Mouse (Mus musculus) embryonic facial prominence, embryonic 13.5 days (tissue): ENCODE measurements around the gene Enox1. TPM values are rescaled to one million over a fixed set of nuclear protein-coding genes. Genes with fewer than 3 reads are reported as not detected.

Experiments used
- ATAC-seq: fragments of 200-750 bp; cut with Nextera tagmentation; 2 replicates; pipeline ENCODE4 v1.8.0; 2017; ENCODE audit warnings: low read depth; ENCODE audit not compliant: insufficient number of reproducible peaks, insufficient read depth, low FRiP score, low TSS enrichment
- H3K27ac ChIP-seq: fragments of 300-500 bp; sonication (generic); 2 replicates; pipeline ENCODE4 v1.5.1; 2015; ENCODE audit warnings: moderate library complexity, mild to moderate bottlenecking, inconsistent platforms
- H3K27me3 ChIP-seq: fragments of 300-500 bp; sonication (generic); 2 replicates; pipeline ENCODE4 v1.6.1; 2015; ENCODE audit warnings: mild to moderate bottlenecking, inconsistent platforms
- H3K36me3 ChIP-seq: fragments of 300-500 bp; sonication (generic); 2 replicates; pipeline ENCODE4 v1.6.1; 2015; ENCODE audit warnings: mild to moderate bottlenecking, inconsistent platforms
- H3K4me1 ChIP-seq: fragments of 300-500 bp; sonication (generic); 2 replicates; pipeline ENCODE4 v1.6.1; 2015; ENCODE audit warnings: inconsistent platforms
- H3K4me2 ChIP-seq: fragments of 300-500 bp; sonication (generic); 2 replicates; pipeline ENCODE4 v1.6.1; 2015; ENCODE audit warnings: moderate library complexity, mild to moderate bottlenecking, inconsistent platforms
- H3K4me3 ChIP-seq: fragments of 300-500 bp; sonication (generic); 2 replicates; pipeline ENCODE4 v1.5.1; 2015; ENCODE audit warnings: mild to moderate bottlenecking, inconsistent platforms
- H3K9ac ChIP-seq: fragments of 300-500 bp; sonication (generic); 2 replicates; pipeline ENCODE4 v1.6.1; 2015; ENCODE audit warnings: mild to moderate bottlenecking, inconsistent platforms
- H3K9me3 ChIP-seq: fragments of 300-500 bp; sonication (generic); 2 replicates; pipeline ENCODE4 v1.6.1; 2016; ENCODE audit warnings: inconsistent platforms
- WGBS: fragments of 180-500 bp; shearing (Covaris S2); methylation state at CpG from one replicate; pipeline ENCODE4 v1.1.7; 2015; ENCODE audit warnings: mixed read lengths; 5-methylcytosine and 5-hydroxymethylcytosine counted together
- polyA plus RNA-seq: library from polyadenylated mRNA; unstranded; fragments of >200 nt; fragmentation: Nextera tagmentation; extraction: Ambion mirVana; gene quantifications from 2 replicates; pipeline ENCODE4 v1.2.1, GENCODE M21; 2015

Enox1 gene
- polyA plus RNA-seq, 1 experiment from 2014 or later, result 19.6 TPM

- H3K4me1 ChIP-seq, result peaks cover 16% of the 10 kb centered on the region
- WGBS, result 87% methylated on average over 6 of the region's 6 CpGs
- no peak overlapping the region for H3K9ac ChIP-seq
- ATAC-seq, result no peak
- no peak overlapping the region for H3K4me3 ChIP-seq
- no peak overlapping the region for H3K27ac ChIP-seq
- no peaks in the 10 kb centered on the region for H3K36me3 ChIP-seq
- no peak overlapping the region for H3K4me2 ChIP-seq
- H3K9me3 ChIP-seq, result no peaks in the 10 kb centered on the region
- no peaks in the 10 kb centered on the region for H3K27me3 ChIP-seq
Observed at GRCm38 (mm10) chr14:77255711-77256110, 99.1 kb downstream of the Enox1 start.

- Histone ChIP-seq H3K27me3 (no peaks in the 10 kb centered on the region), H3K36me3 (no peaks in the 10 kb centered on the region), H3K9ac (no peak overlapping the region), H3K9me3 (no peaks in the 10 kb centered on the region), H3K4me1 (peaks cover 16% of the 10 kb centered on the region), H3K4me3 (no peak overlapping the region), H3K4me2 (no peak overlapping the region), H3K27ac (no peak overlapping the region)
- WGBS, result 52% methylated on average over 2 of the region's 2 CpGs
- no peak for ATAC-seq
Observed at GRCm38 (mm10) chr14:77256943-77257342, 100.4 kb downstream of the Enox1 start.

- 74% methylated on average over 1 of the region's 1 CpGs for WGBS
- no peaks in the 10 kb centered on the region for H3K27me3 ChIP-seq
- no peak overlapping the region for H3K9ac ChIP-seq
- H3K4me3 ChIP-seq, result no peak overlapping the region
- H3K4me2 ChIP-seq, result no peak overlapping the region
- ATAC-seq, result no peak
- H3K9me3 ChIP-seq, result no peaks in the 10 kb centered on the region
- H3K36me3 ChIP-seq, result no peaks in the 10 kb centered on the region
- no peak overlapping the region for H3K27ac ChIP-seq
- H3K4me1 ChIP-seq, result peaks cover 16% of the 10 kb centered on the region
Observed at GRCm38 (mm10) chr14:77257461-77257860, 100.9 kb downstream of the Enox1 start.

GRCm38 (mm10) chr14:77258186-77258585 lies 101.6 kb downstream of the Enox1 start:
- no peaks in the 10 kb centered on the region for H3K27me3 ChIP-seq
- ATAC-seq, result no peak
- H3K4me2 ChIP-seq, result no peak overlapping the region
- no peak overlapping the region for H3K9ac ChIP-seq
- H3K9me3 ChIP-seq, result no peaks in the 10 kb centered on the region
- no peak overlapping the region for H3K27ac ChIP-seq
- no peaks in the 10 kb centered on the region for H3K36me3 ChIP-seq
- WGBS, result 67% methylated on average over 4 of the region's 4 CpGs
- peaks cover 16% of the 10 kb centered on the region for H3K4me1 ChIP-seq
- no peak overlapping the region for H3K4me3 ChIP-seq

- ATAC-seq, result no peak
- no peak overlapping the region for H3K4me2 ChIP-seq
- H3K9ac ChIP-seq, result no peak overlapping the region
- 93% methylated on average over 5 of the region's 5 CpGs for WGBS
- no peaks in the 10 kb centered on the region for H3K9me3 ChIP-seq
- no peaks in the 10 kb centered on the region for H3K36me3 ChIP-seq
- H3K27me3 ChIP-seq, result no peaks in the 10 kb centered on the region
- H3K27ac ChIP-seq, result no peak overlapping the region
- H3K4me3 ChIP-seq, result no peak overlapping the region
- H3K4me1 ChIP-seq, result peaks cover 19% of the 10 kb centered on the region
Observed at GRCm38 (mm10) chr14:77259686-77260085, 103.1 kb downstream of the Enox1 start.

- no peak overlapping the region for H3K4me2 ChIP-seq
- ATAC-seq, result no peak
- H3K9ac ChIP-seq, result no peak overlapping the region
- H3K36me3 ChIP-seq, result no peaks in the 10 kb centered on the region
- no peak overlapping the region for H3K27ac ChIP-seq
- H3K9me3 ChIP-seq, result no peaks in the 10 kb centered on the region
- 50% methylated on average over 4 of the region's 4 CpGs for WGBS
- H3K27me3 ChIP-seq, result no peaks in the 10 kb centered on the region
- no peak overlapping the region for H3K4me3 ChIP-seq
- peaks cover 15% of the 10 kb centered on the region for H3K4me1 ChIP-seq
Observed at GRCm38 (mm10) chr14:77260107-77260506, 103.5 kb downstream of the Enox1 start.

- WGBS, result 72% methylated on average over 17 of the region's 17 CpGs
- Histone ChIP-seq H3K9me3 (no peaks in the 10 kb centered on the region), H3K4me1 (peaks cover 15% of the 10 kb centered on the region), H3K9ac (no peak overlapping the region), H3K27me3 (no peaks in the 10 kb centered on the region), H3K27ac (no peak overlapping the region), H3K4me2 (no peak overlapping the region), H3K36me3 (no peaks in the 10 kb centered on the region), H3K4me3 (no peak overlapping the region)
- no peak for ATAC-seq
Observed at GRCm38 (mm10) chr14:77266805-77267771, 110.5 kb downstream of the Enox1 start.

- no peak overlapping the region for H3K4me3 ChIP-seq
- H3K9me3 ChIP-seq, result no peaks in the 10 kb centered on the region
- no peaks in the 10 kb centered on the region for H3K36me3 ChIP-seq
- H3K4me1 ChIP-seq, result peaks cover 9% of the 10 kb centered on the region; the same call in 1 of the 2 replicates
- no peak for ATAC-seq
- no peak overlapping the region for H3K27ac ChIP-seq
- H3K27me3 ChIP-seq, result no peaks in the 10 kb centered on the region
- H3K9ac ChIP-seq, result no peak overlapping the region
- H3K4me2 ChIP-seq, result peak overlapping the region; percentile 24
- 62% methylated on average over 12 of the region's 12 CpGs for WGBS
Observed at GRCm38 (mm10) chr14:77272248-77272930, 115.8 kb downstream of the Enox1 start.

- ATAC-seq, result no peak
- no peaks in the 10 kb centered on the region for H3K27me3 ChIP-seq
- H3K4me3 ChIP-seq, result no peak overlapping the region
- H3K9ac ChIP-seq, result no peak overlapping the region
- no peaks in the 10 kb centered on the region for H3K36me3 ChIP-seq
- H3K27ac ChIP-seq, result no peak overlapping the region
- H3K9me3 ChIP-seq, result no peaks in the 10 kb centered on the region
- 0 out of 2 replicates have a peak, but pooled peaks cover 6% of the 10 kb centered on the region for H3K4me1 ChIP-seq
- WGBS, result 44% methylated on average over 13 of the region's 13 CpGs
- peak overlapping the region; percentile 24 for H3K4me2 ChIP-seq
Observed at GRCm38 (mm10) chr14:77272931-77273446, 116.4 kb downstream of the Enox1 start.

GRCm38 (mm10) chr14:77273721-77274120 lies 117.2 kb downstream of the Enox1 start:
- Histone ChIP-seq H3K27ac (no peak overlapping the region), H3K36me3 (no peaks in the 10 kb centered on the region), H3K27me3 (no peaks in the 10 kb centered on the region), H3K9ac (no peak overlapping the region), H3K4me1 (0 out of 2 replicates have a peak, but pooled peaks cover 6% of the 10 kb centered on the region), H3K9me3 (no peaks in the 10 kb centered on the region), H3K4me3 (no peak overlapping the region), H3K4me2 (no peak overlapping the region)
- WGBS, result 78% methylated on average over 6 of the region's 6 CpGs
- ATAC-seq, result no peak

- 0 out of 2 replicates have a peak, but pooled peaks cover 7% of the 10 kb centered on the region for H3K4me1 ChIP-seq
- 95% methylated on average over 6 of the region's 6 CpGs for WGBS
- no peak overlapping the region for H3K4me2 ChIP-seq
- no peak overlapping the region for H3K4me3 ChIP-seq
- H3K9ac ChIP-seq, result no peak overlapping the region
- no peaks in the 10 kb centered on the region for H3K9me3 ChIP-seq
- no peaks in the 10 kb centered on the region for H3K36me3 ChIP-seq
- H3K27me3 ChIP-seq, result no peaks in the 10 kb centered on the region
- H3K27ac ChIP-seq, result no peak overlapping the region
- ATAC-seq, result no peak
Observed at GRCm38 (mm10) chr14:77275607-77276006, 119.0 kb downstream of the Enox1 start.
